Mouse (Mus musculus): ENCODE results near the gene Zfp462.

- no peak for TF ChIP-seq TBP (conservative IDR thresholded peaks at IDR 0.05; ENCODE audit: low read depth, low read length)
- no peak for TF ChIP-seq SIN3A (IDR thresholded peaks at IDR 0.05; ENCODE audit: low read length)
- TF ChIP-seq POLR2A (IDR thresholded peaks at IDR 0.05; ENCODE audit: low read depth, low read length): no peak
- no peak for TF ChIP-seq EP300 (IDR thresholded peaks at IDR 0.05; ENCODE audit: low read length)
- TF ChIP-seq MEF2A (IDR thresholded peaks at IDR 0.05; ENCODE audit: borderline replicate concordance, low read depth, low read length): no peak
- TF ChIP-seq CTCF (conservative IDR thresholded peaks at IDR 0.05 in 1 of 2, IDR thresholded peaks at IDR 0.05 in 1 of 2; ENCODE audit: low read depth in 2 of 2, low read length in 2 of 2): no peak
- no peak for TF ChIP-seq CHD2 (IDR thresholded peaks at IDR 0.05; ENCODE audit: low read length)
- no peak for TF ChIP-seq TCF12 (IDR thresholded peaks at IDR 0.05; ENCODE audit: low read depth, low read length)
- no peak for TF ChIP-seq USF2 (conservative IDR thresholded peaks at IDR 0.05; ENCODE audit: low read depth, low read length)
These were observed 97.7 kb downstream of the Zfp462 start for GRCm38 (mm10) chr4:55042573-55042972.
